Mouse (Mus musculus) C2C12 (cell line): ENCODE measurements at regions not wholly inside any gene's neighbourhood (a gene's known extent, or its start where the extent isn't known, plus 50 kb on each side); places are given as distances from the start of the nearest gene placed in this dataset.

ENCODE experiments used
- H3K27me3 ChIP-seq: one replicate; pipeline ENCODE4 v1.6.1; 2011; ENCODE audit not compliant: control insufficient read depth, insufficient read depth, insufficient read length
- H3K36me3 ChIP-seq: one replicate; pipeline ENCODE4 v1.6.1; 2011; ENCODE audit not compliant: control insufficient read depth, insufficient read depth
- H3K4me3 ChIP-seq: one replicate; pipeline ENCODE4 v1.5.1; 2011; ENCODE audit warnings: mild to moderate bottlenecking, control low read depth; ENCODE audit not compliant: poor library complexity, insufficient read depth, severe bottlenecking
- H3K79me2 ChIP-seq: one replicate; pipeline ENCODE4 v1.6.1; 2011; ENCODE audit not compliant: control insufficient read depth, insufficient read depth
- H3K79me3 ChIP-seq: one replicate; pipeline ENCODE4 v1.6.1; 2011; ENCODE audit warnings: low read depth, control low read depth
- H3ac ChIP-seq: one replicate; pipeline ENCODE3; 2011; ENCODE audit warnings: low read depth; ENCODE audit not compliant: control insufficient read depth, insufficient read length
- CEBPB ChIP-seq: IDR thresholded peaks from one replicate; pipeline ENCODE4 v1.6.1; 2011; ENCODE audit warnings: low read depth, mild to moderate bottlenecking, control low read depth, moderate library complexity
- CTCF ChIP-seq: IDR thresholded peaks from one replicate; pipeline ENCODE4 v1.5.1; 2011; ENCODE audit not compliant: control insufficient read depth, insufficient read depth, insufficient read length
- FOSL1 ChIP-seq: IDR thresholded peaks from one replicate; pipeline ENCODE4 v1.8.0; 2011; ENCODE audit warnings: mild to moderate bottlenecking, low read length; ENCODE audit not compliant: poor library complexity, insufficient read depth, severe bottlenecking
- MAX ChIP-seq: IDR thresholded peaks from one replicate; pipeline ENCODE4 v1.6.1; 2011; ENCODE audit warnings: mild to moderate bottlenecking, control low read depth
- MYOD1 ChIP-seq: IDR thresholded peaks from one replicate; pipeline ENCODE4 v1.6.1; 2011; ENCODE audit warnings: low read depth; ENCODE audit not compliant: control insufficient read depth, insufficient read length
- MYOG ChIP-seq: IDR thresholded peaks from one replicate; pipeline ENCODE4 v1.6.1; 2011; ENCODE audit not compliant: control insufficient read depth, insufficient read length; ENCODE audit errors: extremely low read depth
- USF1 ChIP-seq: IDR thresholded peaks from one replicate; pipeline ENCODE4 v1.6.1; 2011; ENCODE audit warnings: low read depth, mild to moderate bottlenecking, control low read depth, moderate library complexity

- no peaks in the 10 kb centered on the region for H3K27me3 ChIP-seq
- no peaks in the 10 kb centered on the region for H3K79me3 ChIP-seq
- H3K79me2 ChIP-seq = no peaks in the 10 kb centered on the region
- no peaks in the 10 kb centered on the region for H3K36me3 ChIP-seq
- TF ChIP-seq MAX (no peak), MYOG (no peak), FOSL1 (no peak), MYOD1 (no peak), CTCF (no peak)
- H3K4me3 ChIP-seq = no peak overlapping the region
- H3ac ChIP-seq = no peak overlapping the region
Measured at GRCm38 (mm10) chr19:26465228-26465627, 139.6 kb upstream of the Smarca2 start.

GRCm38 (mm10) chr19:26466244-26466643 lies 138.6 kb upstream of the Smarca2 start:
- no peak overlapping the region for H3ac ChIP-seq
- no peaks in the 10 kb centered on the region for H3K79me2 ChIP-seq
- TF ChIP-seq USF1 = no peak
- TF ChIP-seq CTCF = no peak
- no peak for TF ChIP-seq FOSL1
- TF ChIP-seq CEBPB = no peak
- no peak for TF ChIP-seq MYOD1

GRCm38 (mm10) chr19:26467179-26467651 lies 137.6 kb upstream of the Smarca2 start:
- Histone ChIP-seq H3K4me3 (no peak overlapping the region), H3K79me2 (no peaks in the 10 kb centered on the region), H3K36me3 (no peaks in the 10 kb centered on the region), H3K27me3 (no peaks in the 10 kb centered on the region), H3ac (no peak overlapping the region), H3K79me3 (no peaks in the 10 kb centered on the region)
- TF ChIP-seq CTCF = no peak
- TF ChIP-seq MAX = no peak
- TF ChIP-seq FOSL1 = no peak
- TF ChIP-seq CEBPB = no peak
- TF ChIP-seq USF1 = no peak
- no peak for TF ChIP-seq MYOD1
- no peak for TF ChIP-seq MYOG

More at GRCm38 (mm10) chr19:26466244-26466643, 138.6 kb upstream of the Smarca2 start:
- Histone ChIP-seq H3K79me3 (no peaks in the 10 kb centered on the region), H3K27me3 (no peaks in the 10 kb centered on the region), H3K36me3 (no peaks in the 10 kb centered on the region), H3K4me3 (no peak overlapping the region)

GRCm38 (mm10) chr19:26472659-26473058 lies 132.2 kb upstream of the Smarca2 start:
- Histone ChIP-seq H3ac (no peak overlapping the region), H3K4me3 (no peak overlapping the region), H3K36me3 (no peaks in the 10 kb centered on the region), H3K79me3 (no peaks in the 10 kb centered on the region), H3K79me2 (no peaks in the 10 kb centered on the region), H3K27me3 (no peaks in the 10 kb centered on the region)
- TF ChIP-seq MAX = no peak
- no peak for TF ChIP-seq MYOG
- no peak for TF ChIP-seq CTCF
- no peak for TF ChIP-seq USF1
- TF ChIP-seq CEBPB = no peak
- TF ChIP-seq MYOD1 = no peak
- no peak for TF ChIP-seq FOSL1

- TF ChIP-seq FOSL1 (no peak), CEBPB (no peak), MYOG (no peak), USF1 (no peak), MYOD1 (no peak), MAX (no peak), CTCF (no peak)
- no peak overlapping the region for H3K4me3 ChIP-seq
- H3K79me3 ChIP-seq = no peaks in the 10 kb centered on the region
- no peaks in the 10 kb centered on the region for H3K79me2 ChIP-seq
- no peak overlapping the region for H3ac ChIP-seq
- no peaks in the 10 kb centered on the region for H3K36me3 ChIP-seq
- H3K27me3 ChIP-seq = no peaks in the 10 kb centered on the region
Measured at GRCm38 (mm10) chr19:26473211-26473610, 131.6 kb upstream of the Smarca2 start.

- TF ChIP-seq USF1 (no peak), CEBPB (no peak), MYOD1 (no peak), MYOG (no peak), MAX (no peak)
- Histone ChIP-seq H3ac (no peak overlapping the region), H3K36me3 (no peaks in the 10 kb centered on the region), H3K79me3 (no peaks in the 10 kb centered on the region), H3K79me2 (no peaks in the 10 kb centered on the region), H3K27me3 (no peaks in the 10 kb centered on the region), H3K4me3 (no peak overlapping the region)
Measured at GRCm38 (mm10) chr19:26475197-26475596, 129.7 kb upstream of the Smarca2 start.
